Mouse (Mus musculus): ENCODE results near the gene Hck. TPM values are rescaled to one million over a fixed set of nuclear protein-coding genes. Genes with fewer than 3 reads are reported as not detected.

Hck gene
- 2.0 and 2.9 TPM in 2 replicates for total RNA-seq (2021)
- long read RNA-seq, experiment 1, partial matches to known transcripts, result 0 of 4 reads
- long read RNA-seq, experiment 1, other reads (novel, unspliced or antisense), result 1 of 4 reads
- long read RNA-seq, experiment 2, partial matches to known transcripts, result 0 of 2 reads
- long read RNA-seq, experiment 2, other reads (novel, unspliced or antisense), result 1 of 2 reads

- DNase-seq, result peak; percentile 81
Observed at GRCm38 (mm10) chr2:153108313-153109264, at the start of gene Hck. Gene Hck, plus strand, starts transcription at chr2:153108468.

- DNase-seq, result no peak
Observed at GRCm38 (mm10) chr2:153060216-153060615, 48.1 kb upstream of the Hck start.

GRCm38 (mm10) chr2:153063394-153063793, 44.9 kb upstream of the Hck start:
- no peak for DNase-seq

- no peak for DNase-seq
Observed at GRCm38 (mm10) chr2:153064190-153064970, 43.9 kb upstream of the Hck start.

- DNase-seq, result peak; percentile 60
Observed at GRCm38 (mm10) chr2:153065747-153066508, 42.3 kb upstream of the Hck start, which contains the start of gene Ccm2l. Gene Ccm2l, plus strand, starts transcription at chr2:153065955.

GRCm38 (mm10) chr2:153066991-153067390, 41.3 kb upstream of the Hck start:
- DNase-seq, result no peak

- DNase-seq, result peak; percentile 77
Observed at GRCm38 (mm10) chr2:153070762-153071490, 37.3 kb upstream of the Hck start.

GRCm38 (mm10) chr2:153071491-153072184, 36.6 kb upstream of the Hck start:
- DNase-seq, result peak; percentile 52

GRCm38 (mm10) chr2:153074651-153075050, 33.6 kb upstream of the Hck start:
- DNase-seq, result no peak

- DNase-seq, result no peak
Observed at GRCm38 (mm10) chr2:153075961-153076360, 32.3 kb upstream of the Hck start.

- DNase-seq, result peak; percentile 85
Observed at GRCm38 (mm10) chr2:153080841-153081523, 27.3 kb upstream of the Hck start.

- DNase-seq, result no peak
Observed at GRCm38 (mm10) chr2:153081866-153082265, 26.4 kb upstream of the Hck start.

GRCm38 (mm10) chr2:153083275-153083674, 25.0 kb upstream of the Hck start:
- no peak for DNase-seq

GRCm38 (mm10) chr2:153083824-153084223, 24.4 kb upstream of the Hck start:
- no peak for DNase-seq

GRCm38 (mm10) chr2:153084261-153084976, 23.8 kb upstream of the Hck start:
- peak; percentile 51 for DNase-seq

GRCm38 (mm10) chr2:153085556-153085955, 22.7 kb upstream of the Hck start:
- no peak for DNase-seq

GRCm38 (mm10) chr2:153086166-153086565, 22.1 kb upstream of the Hck start:
- DNase-seq, result no peak

- no peak for DNase-seq
Observed at GRCm38 (mm10) chr2:153087091-153087490, 21.2 kb upstream of the Hck start.

- no peak for DNase-seq
Observed at GRCm38 (mm10) chr2:153089316-153089715, 19.0 kb upstream of the Hck start.
